Mouse (Mus musculus) G1E (cell line): ENCODE data around the gene Olfr1239. TPM values are rescaled to one million over a fixed set of nuclear protein-coding genes. Genes with fewer than 3 reads are reported as not detected.

Experiments used
- ATAC-seq: 2 replicates; pipeline ENCODE4 v1.8.0; 2016; ENCODE audit warnings: mild to moderate bottlenecking; ENCODE audit not compliant: insufficient number of reproducible peaks, poor library complexity, low FRiP score, severe bottlenecking; ENCODE audit errors: extremely low read depth
- DNase-seq: peaks from one replicate; pipeline ENCODE4 v3.0.0; 2012; ENCODE audit warnings: low spot score
- H3K27me3 ChIP-seq: 2 replicates; pipeline ENCODE4 v1.6.1; 2012; ENCODE audit warnings: mild to moderate bottlenecking, low read length, inconsistent platforms; ENCODE audit not compliant: insufficient read depth
- H3K36me3 ChIP-seq: replicated peaks from 2 replicates; pipeline ENCODE3; 2012; ENCODE audit warnings: mild to moderate bottlenecking, inconsistent platforms
- H3K4me1 ChIP-seq: 2 replicates; pipeline ENCODE4 v1.6.1; 2012; ENCODE audit warnings: low read depth, low read length, inconsistent platforms, mixed read lengths; ENCODE audit not compliant: insufficient read depth
- H3K4me3 ChIP-seq: 2 replicates; pipeline ENCODE4 v1.5.1; 2012; ENCODE audit warnings: low read depth, mild to moderate bottlenecking, inconsistent platforms, low read length, moderate library complexity, mixed read lengths
- H3K9me3 ChIP-seq: replicated peaks from 2 replicates; pipeline ENCODE4 v1.6.1; 2012; ENCODE audit warnings: inconsistent platforms
- CTCF ChIP-seq: IDR thresholded peaks from 2 replicates; pipeline ENCODE4 v1.5.1; 2012; ENCODE audit warnings: low read depth, low read length, inconsistent platforms, mixed read lengths
- GATA1 ChIP-seq: IDR thresholded peaks from 2 replicates; pipeline ENCODE4 v1.6.1; 2012; ENCODE audit warnings: borderline replicate concordance, low read length, inconsistent platforms, mixed read lengths
- GATA2 ChIP-seq: IDR thresholded peaks from 2 replicates; pipeline ENCODE4 v1.6.1; 2012; ENCODE audit warnings: low read depth, low read length, inconsistent platforms, borderline replicate concordance
- POLR2AphosphoS5 ChIP-seq: IDR thresholded peaks from 2 replicates; pipeline ENCODE4 v1.6.1; 2012; ENCODE audit warnings: low read depth, low read length, inconsistent platforms; ENCODE audit not compliant: insufficient replicate concordance
- TAL1 ChIP-seq: conservative IDR thresholded peaks from 2 replicates; pipeline ENCODE4 v1.6.1; 2012; ENCODE audit warnings: low read depth, low read length, inconsistent platforms, mixed read lengths
- polyA plus RNA-seq: library from polyadenylated mRNA; stranded (reverse); fragments of >175 nt; gene quantifications from 2 replicates; pipeline ENCODE4 v1.2.3, GENCODE M21; 2012
- total RNA-seq, 2 experiments: library from RNA; stranded (forward) in 1 of 2; stranded (reverse) in 1 of 2; fragments of 200-1000 nt in 1 of 2; fragments of >200 nt in 1 of 2; fragmentation: Nextera tagmentation in 1 of 2; gene quantifications; 2 replicates each; pipeline ENCODE4 v1.2.3; 2014 to 2017

Gene Olfr1239
- not detected in 2 replicates for total RNA-seq (2014; fragmentation: Nextera tagmentation)
- total RNA-seq (2017) = 0.16 and 0.23 TPM in 2 replicates
- not detected in 2 replicates for polyA plus RNA-seq

- Histone ChIP-seq H3K4me1 (no peaks in the 10 kb centered on the region), H3K36me3 (no peaks in the 10 kb centered on the region), H3K4me3 (no peak within 1 kb of the TSS), H3K27me3 (no peaks in the 10 kb centered on the region), H3K9me3 (no peaks in the 10 kb centered on the region)
- DNase-seq (no peak), ATAC-seq (no peak)
- TF ChIP-seq GATA1 (no peak), CTCF (no peak), TAL1 (no peak), POLR2AphosphoS5 (no peak), GATA2 (no peak)
These were observed at the start of gene Olfr1239 for GRCm38 (mm10) chr2:89420307-89420706. Olfr1239 (minus strand) TSS chr2:89420407.

GRCm38 (mm10) chr2:89442900-89443299 lies 22.7 kb upstream of the Olfr1239 start, which contains the start of gene Olfr1240:
Olfr1240 (minus strand) TSS chr2:89443000.
- Histone ChIP-seq H3K36me3 (no peaks in the 10 kb centered on the region), H3K4me1 (no peaks in the 10 kb centered on the region), H3K27me3 (no peaks in the 10 kb centered on the region), H3K4me3 (no peak within 1 kb of the TSS), H3K9me3 (no peaks in the 10 kb centered on the region)
- no peak for DNase-seq
- TF ChIP-seq POLR2AphosphoS5 = no peak
- no peak for TF ChIP-seq TAL1
- no peak for TF ChIP-seq GATA1
- TF ChIP-seq CTCF = no peak
- TF ChIP-seq GATA2 = no peak
- ATAC-seq = no peak

GRCm38 (mm10) chr2:89414557-89414956 lies 5.7 kb downstream of the Olfr1239 start:
- Histone ChIP-seq H3K4me3 (no peak overlapping the region), H3K27me3 (no peaks in the 10 kb centered on the region), H3K4me1 (no peaks in the 10 kb centered on the region), H3K9me3 (no peaks in the 10 kb centered on the region), H3K36me3 (no peaks in the 10 kb centered on the region)
- DNase-seq (no peak), ATAC-seq (no peak)
- TF ChIP-seq GATA1 (no peak), GATA2 (no peak), POLR2AphosphoS5 (no peak), CTCF (no peak), TAL1 (no peak)

DNA sequence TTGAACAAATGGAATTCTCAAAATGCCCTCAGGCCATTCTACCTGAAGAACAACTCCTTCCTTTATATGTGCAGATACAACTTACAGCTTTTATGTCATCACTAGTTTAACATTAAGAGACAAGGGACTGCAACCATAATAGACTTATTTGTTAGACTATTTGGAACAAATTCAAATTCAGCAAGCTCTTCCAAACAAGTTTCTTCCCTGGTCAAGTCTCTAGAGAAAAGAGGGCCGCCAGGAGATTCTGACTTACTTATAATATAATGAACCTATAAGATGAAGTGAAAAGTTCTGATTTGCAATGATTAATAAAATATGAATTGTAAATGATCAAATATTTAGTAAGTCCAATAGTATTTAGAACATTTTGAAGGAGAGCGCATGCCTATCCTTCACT lies 10.6 kb downstream of the Olfr1239 start, which contains the start of gene Olfr1238:
Gene Olfr1238 (minus strand): TSS at position 101 of the 400 bp plus-strand sequence.
- Histone ChIP-seq H3K4me3 (no peak within 1 kb of the TSS), H3K9me3 (no peaks in the 10 kb centered on the region), H3K36me3 (no peaks in the 10 kb centered on the region), H3K4me1 (no peaks in the 10 kb centered on the region), H3K27me3 (no peaks in the 10 kb centered on the region)
- TF ChIP-seq GATA1 (no peak), POLR2AphosphoS5 (no peak), CTCF (no peak), TAL1 (no peak)
- ATAC-seq (no peak), DNase-seq (no peak)

- ATAC-seq = no peak
These were observed 19.3 kb downstream of the Olfr1239 start for GRCm38 (mm10) chr2:89400882-89401281.

More at GRCm38 (mm10) chr2:89400882-89401281, 19.3 kb downstream of the Olfr1239 start:
- no peaks in the 10 kb centered on the region for H3K27me3 ChIP-seq
- DNase-seq = no peak
- H3K4me1 ChIP-seq = no peaks in the 10 kb centered on the region
- TF ChIP-seq GATA2 (no peak), GATA1 (no peak), POLR2AphosphoS5 (no peak), CTCF (no peak), TAL1 (no peak)
- H3K36me3 ChIP-seq = no peaks in the 10 kb centered on the region
- no peaks in the 10 kb centered on the region; the same call in 1 of the 2 replicates for H3K9me3 ChIP-seq
- no peak overlapping the region for H3K4me3 ChIP-seq

Other genes with a start within 250 kb of the Olfr1239 start
- not detected in 2 replicates for gene Olfr1225, start 245.7 kb downstream of the Olfr1239 start, total RNA-seq (2014; fragmentation: Nextera tagmentation)
- gene Olfr1225, start 245.7 kb downstream of the Olfr1239 start, total RNA-seq (2017) = 0.16 and 0.41 TPM in 2 replicates
- gene Olfr1225, start 245.7 kb downstream of the Olfr1239 start, polyA plus RNA-seq = not detected in 2 replicates
- gene Olfr1226, start 220.4 kb downstream of the Olfr1239 start, total RNA-seq (2014; fragmentation: Nextera tagmentation) = not detected in 2 replicates
- 0.12 and 0.16 TPM in 2 replicates for gene Olfr1226, start 220.4 kb downstream of the Olfr1239 start, total RNA-seq (2017)
- gene Olfr1226, start 220.4 kb downstream of the Olfr1239 start, polyA plus RNA-seq = not detected in 2 replicates
- not detected in 2 replicates for gene Olfr1228, start 166.3 kb downstream of the Olfr1239 start, total RNA-seq (2014; fragmentation: Nextera tagmentation)
- gene Olfr1228, start 166.3 kb downstream of the Olfr1239 start, total RNA-seq (2017) = 0.05 TPM in 1 of 2 replicates, not detected in the other
- gene Olfr1228, start 166.3 kb downstream of the Olfr1239 start, polyA plus RNA-seq = not detected in 2 replicates
- not detected in 2 replicates for gene Olfr1229, start 132.4 kb downstream of the Olfr1239 start, total RNA-seq (2014; fragmentation: Nextera tagmentation)
- 0.16 and 0.17 TPM in 2 replicates for gene Olfr1229, start 132.4 kb downstream of the Olfr1239 start, total RNA-seq (2017)
- gene Olfr1229, start 132.4 kb downstream of the Olfr1239 start, polyA plus RNA-seq = not detected in 2 replicates
- gene Olfr1230, start 123.1 kb downstream of the Olfr1239 start, total RNA-seq (2014; fragmentation: Nextera tagmentation) = not detected in 2 replicates
- gene Olfr1230, start 123.1 kb downstream of the Olfr1239 start, total RNA-seq (2017) = 0.41 TPM in 1 of 2 replicates, not detected in the other
- gene Olfr1230, start 123.1 kb downstream of the Olfr1239 start, polyA plus RNA-seq = not detected in 2 replicates
- not detected in 2 replicates for gene Olfr1231, start 113.3 kb downstream of the Olfr1239 start, total RNA-seq (2014; fragmentation: Nextera tagmentation)
- 0.12 and 0.22 TPM in 2 replicates for gene Olfr1231, start 113.3 kb downstream of the Olfr1239 start, total RNA-seq (2017)
- gene Olfr1231, start 113.3 kb downstream of the Olfr1239 start, polyA plus RNA-seq = not detected in 2 replicates
- not detected in 2 replicates for gene Olfr1232, start 90.7 kb downstream of the Olfr1239 start, total RNA-seq (2014; fragmentation: Nextera tagmentation)
- not detected in 2 replicates for gene Olfr1232, start 90.7 kb downstream of the Olfr1239 start, total RNA-seq (2017)
- gene Olfr1232, start 90.7 kb downstream of the Olfr1239 start, polyA plus RNA-seq = not detected in 2 replicates
- not detected in 2 replicates for gene Olfr1233, start 78.0 kb downstream of the Olfr1239 start, total RNA-seq (2014; fragmentation: Nextera tagmentation)
- gene Olfr1233, start 78.0 kb downstream of the Olfr1239 start, total RNA-seq (2017) = under 0.01 and 0.16 TPM in 2 replicates
- gene Olfr1233, start 78.0 kb downstream of the Olfr1239 start, polyA plus RNA-seq = not detected in 2 replicates
- not detected in 2 replicates for gene Olfr1234, start 55.5 kb downstream of the Olfr1239 start, total RNA-seq (2014; fragmentation: Nextera tagmentation)
- gene Olfr1234, start 55.5 kb downstream of the Olfr1239 start, total RNA-seq (2017) = 0.06 and 0.22 TPM in 2 replicates
- not detected in 2 replicates for gene Olfr1234, start 55.5 kb downstream of the Olfr1239 start, polyA plus RNA-seq
- gene Olfr1238, start 10.7 kb downstream of the Olfr1239 start, total RNA-seq (2014; fragmentation: Nextera tagmentation) = not detected in 2 replicates
- 0.11 and 0.12 TPM in 2 replicates for gene Olfr1238, start 10.7 kb downstream of the Olfr1239 start, total RNA-seq (2017)
- not detected in 2 replicates for gene Olfr1238, start 10.7 kb downstream of the Olfr1239 start, polyA plus RNA-seq
- not detected in 2 replicates for gene Olfr1240, start 22.6 kb upstream of the Olfr1239 start, total RNA-seq (2014; fragmentation: Nextera tagmentation)
- gene Olfr1240, start 22.6 kb upstream of the Olfr1239 start, total RNA-seq (2017) = 0.05 and 0.23 TPM in 2 replicates
- not detected in 2 replicates for gene Olfr1240, start 22.6 kb upstream of the Olfr1239 start, polyA plus RNA-seq
- not detected in 2 replicates for gene Olfr1241, start 66.7 kb upstream of the Olfr1239 start, total RNA-seq (2014; fragmentation: Nextera tagmentation)
- gene Olfr1241, start 66.7 kb upstream of the Olfr1239 start, total RNA-seq (2017) = 0.06 TPM in 1 of 2 replicates, not detected in the other
- not detected in 2 replicates for gene Olfr1241, start 66.7 kb upstream of the Olfr1239 start, polyA plus RNA-seq
- gene Olfr1242, start 77.9 kb upstream of the Olfr1239 start, total RNA-seq (2014; fragmentation: Nextera tagmentation) = not detected in 2 replicates
- not detected in 2 replicates for gene Olfr1242, start 77.9 kb upstream of the Olfr1239 start, total RNA-seq (2017)
- gene Olfr1242, start 77.9 kb upstream of the Olfr1239 start, polyA plus RNA-seq = not detected in 2 replicates
- not detected in 2 replicates for gene Olfr1243, start 111.1 kb upstream of the Olfr1239 start, total RNA-seq (2014; fragmentation: Nextera tagmentation)
- 0.23 and 0.38 TPM in 2 replicates for gene Olfr1243, start 111.1 kb upstream of the Olfr1239 start, total RNA-seq (2017)
- not detected in 2 replicates for gene Olfr1243, start 111.1 kb upstream of the Olfr1239 start, polyA plus RNA-seq
- gene Olfr1245, start 158.0 kb upstream of the Olfr1239 start, total RNA-seq (2014; fragmentation: Nextera tagmentation) = not detected in 2 replicates
- 0.46 TPM in 1 of 2 replicates, not detected in the other for gene Olfr1245, start 158.0 kb upstream of the Olfr1239 start, total RNA-seq (2017)
- gene Olfr1245, start 158.0 kb upstream of the Olfr1239 start, polyA plus RNA-seq = not detected in 2 replicates
- not detected in 2 replicates for gene Olfr1246, start 172.8 kb upstream of the Olfr1239 start, total RNA-seq (2014; fragmentation: Nextera tagmentation)
- gene Olfr1246, start 172.8 kb upstream of the Olfr1239 start, total RNA-seq (2017) = under 0.01 and 0.05 TPM in 2 replicates
- gene Olfr1246, start 172.8 kb upstream of the Olfr1239 start, polyA plus RNA-seq = not detected in 2 replicates
- not detected in 2 replicates for gene Olfr1247, start 193.7 kb upstream of the Olfr1239 start, total RNA-seq (2014; fragmentation: Nextera tagmentation)
- gene Olfr1247, start 193.7 kb upstream of the Olfr1239 start, total RNA-seq (2017) = 0.06 and 0.22 TPM in 2 replicates
- not detected in 2 replicates for gene Olfr1247, start 193.7 kb upstream of the Olfr1239 start, polyA plus RNA-seq
- gene Olfr1248, start 197.8 kb upstream of the Olfr1239 start, total RNA-seq (2014; fragmentation: Nextera tagmentation) = not detected in 2 replicates
- 0.17 TPM in 1 of 2 replicates, not detected in the other for gene Olfr1248, start 197.8 kb upstream of the Olfr1239 start, total RNA-seq (2017)
- not detected in 2 replicates for gene Olfr1248, start 197.8 kb upstream of the Olfr1239 start, polyA plus RNA-seq
- not detected in 2 replicates for gene Olfr1249, start 214.6 kb upstream of the Olfr1239 start, total RNA-seq (2014; fragmentation: Nextera tagmentation)
- not detected in 2 replicates for gene Olfr1249, start 214.6 kb upstream of the Olfr1239 start, total RNA-seq (2017)
- gene Olfr1249, start 214.6 kb upstream of the Olfr1239 start, polyA plus RNA-seq = not detected in 2 replicates
- gene Olfr1250, start 241.1 kb upstream of the Olfr1239 start, total RNA-seq (2014; fragmentation: Nextera tagmentation) = not detected in 2 replicates
- gene Olfr1250, start 241.1 kb upstream of the Olfr1239 start, total RNA-seq (2017) = 0.12 and 0.27 TPM in 2 replicates
- not detected in 2 replicates for gene Olfr1250, start 241.1 kb upstream of the Olfr1239 start, polyA plus RNA-seq